Mouse (Mus musculus): Measurements from ENCODE around the gene Tdp1.
A peak's percentile ranks its signal among the peaks of the same experiment; 100 is the strongest.

The Tdp1 gene

GRCm38 (mm10) chr12:99898248-99898870 is 14.0 kb downstream of the Tdp1 start:
- DNase-seq (ENCODE audit: low spot score in 2 of 2): no peak

- DNase-seq (ENCODE audit: low spot score in 2 of 2): no peak
These were observed 15.7 kb downstream of the Tdp1 start for GRCm38 (mm10) chr12:99899991-99900390.

GRCm38 (mm10) chr12:99901973-99902866 is 17.9 kb downstream of the Tdp1 start:
- no peak for DNase-seq (ENCODE audit: low spot score in 2 of 2)

GRCm38 (mm10) chr12:99902867-99903370 is 18.6 kb downstream of the Tdp1 start:
- peak in 1 of 2 experiments; percentile 28 for DNase-seq (ENCODE audit: low spot score in 2 of 2)

- no peak for DNase-seq (ENCODE audit: low spot score in 2 of 2)
These were observed 20.2 kb downstream of the Tdp1 start for GRCm38 (mm10) chr12:99904537-99904936.

GRCm38 (mm10) chr12:99911466-99911865 is 27.1 kb downstream of the Tdp1 start:
- DNase-seq (ENCODE audit: low spot score in 2 of 2): no peak

- no peak for DNase-seq (ENCODE audit: low spot score in 2 of 2)
These were observed 33.6 kb downstream of the Tdp1 start for GRCm38 (mm10) chr12:99917800-99918427.

GRCm38 (mm10) chr12:99919636-99920035 is 35.3 kb downstream of the Tdp1 start:
- DNase-seq (ENCODE audit: low spot score in 2 of 2): no peak

- DNase-seq (ENCODE audit: low spot score in 2 of 2): peak in 1 of 2 experiments; percentile 47
These were observed 36.7 kb downstream of the Tdp1 start for GRCm38 (mm10) chr12:99921045-99921444.

GRCm38 (mm10) chr12:99923131-99923606 is 38.9 kb downstream of the Tdp1 start:
- DNase-seq (ENCODE audit: low spot score in 2 of 2): no peak

GRCm38 (mm10) chr12:99923703-99924102 is 39.4 kb downstream of the Tdp1 start:
- DNase-seq (ENCODE audit: low spot score in 2 of 2): no peak

GRCm38 (mm10) chr12:99928311-99928710 is 44.0 kb downstream of the Tdp1 start:
- DNase-seq (ENCODE audit: low spot score in 2 of 2): no peak

GRCm38 (mm10) chr12:99929160-99929559 is 44.8 kb downstream of the Tdp1 start:
- no peak for DNase-seq (ENCODE audit: low spot score in 2 of 2)

- no peak for DNase-seq (ENCODE audit: low spot score in 2 of 2)
These were observed 47.9 kb downstream of the Tdp1 start for GRCm38 (mm10) chr12:99932245-99932644.

GRCm38 (mm10) chr12:99933630-99934029 is 49.3 kb downstream of the Tdp1 start:
- DNase-seq (ENCODE audit: low spot score in 2 of 2): no peak

GRCm38 (mm10) chr12:99935403-99935802 is 51.1 kb downstream of the Tdp1 start:
- no peak for DNase-seq (ENCODE audit: low spot score in 2 of 2)

- no peak for DNase-seq (ENCODE audit: low spot score in 2 of 2)
These were observed 54.2 kb downstream of the Tdp1 start for GRCm38 (mm10) chr12:99938476-99938875.

GRCm38 (mm10) chr12:99939179-99939578 is 54.9 kb downstream of the Tdp1 start:
- DNase-seq (ENCODE audit: low spot score in 2 of 2): no peak

GRCm38 (mm10) chr12:99940704-99941103 is 56.4 kb downstream of the Tdp1 start:
- DNase-seq (ENCODE audit: low spot score in 2 of 2): no peak

- DNase-seq (ENCODE audit: low spot score in 2 of 2): peak in 1 of 2 experiments; percentile 29
These were observed 58.1 kb downstream of the Tdp1 start for GRCm38 (mm10) chr12:99942441-99942840.

GRCm38 (mm10) chr12:99952928-99953327 is 68.6 kb downstream of the Tdp1 start:
- DNase-seq (ENCODE audit: low spot score in 2 of 2): peak; percentile 45 to 81

GRCm38 (mm10) chr12:99956411-99956810 is 72.1 kb downstream of the Tdp1 start:
- peak in 1 of 2 experiments; percentile 34 for DNase-seq (ENCODE audit: low spot score in 2 of 2)
